Mouse (Mus musculus): ENCODE results near the gene Olfr684. TPM values are rescaled to one million over a fixed set of nuclear protein-coding genes. Genes with fewer than 3 reads are reported as not detected.

Gene Olfr684
- total RNA-seq (2021) = not detected
- not detected in 2 replicates for polyA plus RNA-seq (2012; rRNA removed)
- long read RNA-seq = 0 reads

GRCm38 (mm10) chr7:105163553-105163952 lies at the start of gene Olfr684:
Gene Olfr684, minus strand, starts transcription at chr7:105163653.
- no peak within 1 kb of the TSS for H3K27ac ChIP-seq
- no peaks in the 10 kb centered on the region for H3K4me1 ChIP-seq (ENCODE audit: control insufficient read depth, insufficient read depth, low read length)
- H3K79me2 ChIP-seq (replicated peaks; ENCODE audit: control insufficient read depth, insufficient read depth, low read length) = no peaks in the 10 kb centered on the region
- no peaks in the 10 kb centered on the region for H3K27me3 ChIP-seq (ENCODE audit: control insufficient read depth, insufficient read depth, low read length)
- WGBS = 42% methylated on average over 1 of the region's 1 CpGs
- no peaks in the 10 kb centered on the region for H3K36me3 ChIP-seq (ENCODE audit: control insufficient read depth, insufficient read depth, low read length)
- no peak within 1 kb of the TSS for H3K4me3 ChIP-seq
- no peak within 1 kb of the TSS for H3K9ac ChIP-seq (ENCODE audit: low read depth, low read length)
- TF ChIP-seq CTCF (IDR thresholded peaks at IDR 0.05) (no peak), POLR2A (IDR thresholded peaks at IDR 0.05; ENCODE audit: insufficient read depth, low read depth, low read length) (no peak), EP300 (IDR thresholded peaks at IDR 0.05; ENCODE audit: insufficient read depth, low read depth, low read length) (no peak)
- DNase-seq = no peak
- intact Hi-C loops (cut with DNase I) = no loop called here

GRCm38 (mm10) chr7:105207385-105207784 lies 43.9 kb upstream of the Olfr684 start, which contains the start of gene Olfr686:
Gene Olfr686, minus strand, starts transcription at chr7:105207485.
- Histone ChIP-seq H3K27ac (no peak within 1 kb of the TSS), H3K4me3 (no peak within 1 kb of the TSS), H3K79me2 (replicated peaks; ENCODE audit: control insufficient read depth, insufficient read depth, low read length) (no peaks in the 10 kb centered on the region), H3K27me3 (ENCODE audit: control insufficient read depth, insufficient read depth, low read length) (no peaks in the 10 kb centered on the region), H3K9ac (ENCODE audit: low read depth, low read length) (no peak within 1 kb of the TSS), H3K36me3 (ENCODE audit: control insufficient read depth, insufficient read depth, low read length) (no peaks in the 10 kb centered on the region), H3K4me1 (ENCODE audit: control insufficient read depth, insufficient read depth, low read length) (no peaks in the 10 kb centered on the region)
- TF ChIP-seq CTCF (IDR thresholded peaks at IDR 0.05) = no peak
- TF ChIP-seq EP300 (IDR thresholded peaks at IDR 0.05; ENCODE audit: insufficient read depth, low read depth, low read length) = no peak
- no peak for TF ChIP-seq POLR2A (IDR thresholded peaks at IDR 0.05; ENCODE audit: insufficient read depth, low read depth, low read length)
- no peak for DNase-seq
- intact Hi-C loops (cut with DNase I) = no loop called here

GRCm38 (mm10) chr7:105185912-105186311 lies 22.5 kb upstream of the Olfr684 start, which contains the start of gene Olfr685:
Gene Olfr685, minus strand, starts transcription at chr7:105186012.
- H3K9ac ChIP-seq (ENCODE audit: low read depth, low read length) = no peak within 1 kb of the TSS
- no peaks in the 10 kb centered on the region for H3K36me3 ChIP-seq (ENCODE audit: control insufficient read depth, insufficient read depth, low read length)
- H3K27ac ChIP-seq = no peak within 1 kb of the TSS
- H3K4me1 ChIP-seq (ENCODE audit: control insufficient read depth, insufficient read depth, low read length) = no peaks in the 10 kb centered on the region
- 73% methylated on average over 1 of the region's 1 CpGs for WGBS
- intact Hi-C loops (cut with DNase I) = no loop called here
- no peaks in the 10 kb centered on the region for H3K79me2 ChIP-seq (replicated peaks; ENCODE audit: control insufficient read depth, insufficient read depth, low read length)
- no peaks in the 10 kb centered on the region for H3K27me3 ChIP-seq (ENCODE audit: control insufficient read depth, insufficient read depth, low read length)
- no peak within 1 kb of the TSS for H3K4me3 ChIP-seq
- no peak for DNase-seq
- no peak for TF ChIP-seq CTCF (IDR thresholded peaks at IDR 0.05)
- TF ChIP-seq POLR2A (IDR thresholded peaks at IDR 0.05; ENCODE audit: insufficient read depth, low read depth, low read length) = no peak
- TF ChIP-seq EP300 (IDR thresholded peaks at IDR 0.05; ENCODE audit: insufficient read depth, low read depth, low read length) = no peak

- intact Hi-C loops (cut with DNase I) = loop anchor here (1.0 to 10.0 kb wide), 4 partner anchors 164 to 344 kb away; partner anchors contain the start of gene Olfr690
Measured at GRCm38 (mm10) chr7:105170773-105171172, 7.3 kb upstream of the Olfr684 start.

GRCm38 (mm10) chr7:105146912-105147311 lies 16.5 kb downstream of the Olfr684 start, which contains the start of gene Olfr683:
Gene Olfr683, minus strand, starts transcription at chr7:105147012.
- H3K9ac ChIP-seq (ENCODE audit: low read depth, low read length) = no peak within 1 kb of the TSS
- no peaks in the 10 kb centered on the region for H3K79me2 ChIP-seq (replicated peaks; ENCODE audit: control insufficient read depth, insufficient read depth, low read length)
- no peaks in the 10 kb centered on the region for H3K4me1 ChIP-seq (ENCODE audit: control insufficient read depth, insufficient read depth, low read length)
- no peak within 1 kb of the TSS for H3K27ac ChIP-seq
- DNase-seq = no peak
- H3K36me3 ChIP-seq (ENCODE audit: control insufficient read depth, insufficient read depth, low read length) = no peaks in the 10 kb centered on the region
- intact Hi-C loops (cut with DNase I) = no loop called here
- no peak for TF ChIP-seq CTCF (IDR thresholded peaks at IDR 0.05)
- no peak for TF ChIP-seq POLR2A (IDR thresholded peaks at IDR 0.05; ENCODE audit: insufficient read depth, low read depth, low read length)
- no peak for TF ChIP-seq EP300 (IDR thresholded peaks at IDR 0.05; ENCODE audit: insufficient read depth, low read depth, low read length)
- 43% methylated on average over 1 of the region's 1 CpGs for WGBS
- no peak within 1 kb of the TSS for H3K4me3 ChIP-seq
- H3K27me3 ChIP-seq (ENCODE audit: control insufficient read depth, insufficient read depth, low read length) = no peaks in the 10 kb centered on the region

More at GRCm38 (mm10) chr7:105170773-105171172, 7.3 kb upstream of the Olfr684 start:
- WGBS = 33% methylated on average over 4 of the region's 4 CpGs
- no peak overlapping the region for H3K9ac ChIP-seq (ENCODE audit: low read depth, low read length)
- H3K27me3 ChIP-seq (ENCODE audit: control insufficient read depth, insufficient read depth, low read length) = no peaks in the 10 kb centered on the region
- no peak overlapping the region for H3K4me3 ChIP-seq
- H3K4me1 ChIP-seq (ENCODE audit: control insufficient read depth, insufficient read depth, low read length) = no peaks in the 10 kb centered on the region
- no peaks in the 10 kb centered on the region for H3K36me3 ChIP-seq (ENCODE audit: control insufficient read depth, insufficient read depth, low read length)
- no peak for TF ChIP-seq POLR2A (IDR thresholded peaks at IDR 0.05; ENCODE audit: insufficient read depth, low read depth, low read length)
- peak; percentile 81 for TF ChIP-seq CTCF (IDR thresholded peaks at IDR 0.05)
- H3K27ac ChIP-seq = no peak overlapping the region
- no peak for DNase-seq
- H3K79me2 ChIP-seq (replicated peaks; ENCODE audit: control insufficient read depth, insufficient read depth, low read length) = no peaks in the 10 kb centered on the region

GRCm38 (mm10) chr7:105141275-105141674 lies 22.2 kb downstream of the Olfr684 start:
- H3K27me3 ChIP-seq (ENCODE audit: control insufficient read depth, insufficient read depth, low read length) = no peaks in the 10 kb centered on the region
- 53% methylated on average over 2 of the region's 2 CpGs for WGBS
- intact Hi-C loops (cut with DNase I) = no loop called here
- no peak overlapping the region for H3K4me3 ChIP-seq
- no peak for DNase-seq
- no peak overlapping the region for H3K9ac ChIP-seq (ENCODE audit: low read depth, low read length)
- TF ChIP-seq POLR2A (IDR thresholded peaks at IDR 0.05; ENCODE audit: insufficient read depth, low read depth, low read length) (no peak), EP300 (IDR thresholded peaks at IDR 0.05; ENCODE audit: insufficient read depth, low read depth, low read length) (no peak), CTCF (IDR thresholded peaks at IDR 0.05) (no peak)
- no peaks in the 10 kb centered on the region for H3K36me3 ChIP-seq (ENCODE audit: control insufficient read depth, insufficient read depth, low read length)
- H3K4me1 ChIP-seq (ENCODE audit: control insufficient read depth, insufficient read depth, low read length) = no peaks in the 10 kb centered on the region
- H3K27ac ChIP-seq = no peak overlapping the region
- H3K79me2 ChIP-seq (replicated peaks; ENCODE audit: control insufficient read depth, insufficient read depth, low read length) = no peaks in the 10 kb centered on the region
